Mouse (Mus musculus) liver, embryonic 11.5 days (tissue): ENCODE measurements at regions not wholly inside any gene's neighbourhood (a gene's known extent, or its start where the extent isn't known, plus 50 kb on each side); places are given as distances from the start of the nearest gene placed in this dataset.

ENCODE experiments used
- ATAC-seq: fragments of 200-750 bp; cut with Nextera tagmentation; replicated peaks from 2 replicates; pipeline ENCODE4 v1.8.0; 2017; ENCODE audit warnings: moderate number of reproducible peaks, mild to moderate bottlenecking, moderate TSS enrichment, moderate library complexity; ENCODE audit not compliant: low FRiP score
- DNase-seq: peaks from one replicate; pipeline ENCODE4 v3.0.0-alpha.2; 2017; ENCODE audit warnings: low spot score
- H3K27ac ChIP-seq: fragments of 300-500 bp; sonication (generic); 2 replicates; pipeline ENCODE4 v1.5.1; 2014; ENCODE audit warnings: mild to moderate bottlenecking, low read depth, low read length, control low read depth
- H3K27me3 ChIP-seq: fragments of 300-500 bp; sonication (generic); replicated peaks from 2 replicates; pipeline ENCODE4 v1.6.1; 2014; ENCODE audit warnings: low read length, mixed read lengths; ENCODE audit not compliant: control insufficient read depth, insufficient read depth
- H3K36me3 ChIP-seq: fragments of 300-500 bp; sonication (generic); 2 replicates; pipeline ENCODE4 v1.6.1; 2014; ENCODE audit warnings: mild to moderate bottlenecking, low read length, moderate library complexity, mixed read lengths; ENCODE audit not compliant: control insufficient read depth, insufficient read depth
- H3K4me1 ChIP-seq: fragments of 300-500 bp; sonication (generic); replicated peaks from 2 replicates; pipeline ENCODE4 v1.6.1; 2014; ENCODE audit warnings: low read length, mixed read lengths; ENCODE audit not compliant: control insufficient read depth, insufficient read depth
- H3K4me2 ChIP-seq: fragments of 300-500 bp; sonication (generic); 2 replicates; pipeline ENCODE4 v1.6.1; 2014; ENCODE audit warnings: mild to moderate bottlenecking, control low read depth, moderate library complexity
- H3K4me3 ChIP-seq: fragments of 300-500 bp; sonication (generic); 2 replicates; pipeline ENCODE4 v1.5.1; 2014; ENCODE audit warnings: low read depth, low read length, control low read depth
- H3K9ac ChIP-seq: fragments of 300-500 bp; sonication (generic); 2 replicates; pipeline ENCODE4 v1.6.1; 2014; ENCODE audit warnings: low read depth, low read length, control low read depth
- H3K9me3 ChIP-seq: fragments of 300-500 bp; sonication (generic); 2 replicates; pipeline ENCODE4 v1.6.1; 2016; ENCODE audit warnings: low read length, inconsistent platforms, mixed read lengths; ENCODE audit not compliant: control insufficient read depth
- WGBS: fragments of 180-500 bp; shearing (Covaris S2); extraction: QIAGEN DNeasy Blood & Tissue Kit; methylation state at CpG from one replicate; pipeline ENCODE4 v1.1.7; 2014; 5-methylcytosine and 5-hydroxymethylcytosine counted together

DNA sequence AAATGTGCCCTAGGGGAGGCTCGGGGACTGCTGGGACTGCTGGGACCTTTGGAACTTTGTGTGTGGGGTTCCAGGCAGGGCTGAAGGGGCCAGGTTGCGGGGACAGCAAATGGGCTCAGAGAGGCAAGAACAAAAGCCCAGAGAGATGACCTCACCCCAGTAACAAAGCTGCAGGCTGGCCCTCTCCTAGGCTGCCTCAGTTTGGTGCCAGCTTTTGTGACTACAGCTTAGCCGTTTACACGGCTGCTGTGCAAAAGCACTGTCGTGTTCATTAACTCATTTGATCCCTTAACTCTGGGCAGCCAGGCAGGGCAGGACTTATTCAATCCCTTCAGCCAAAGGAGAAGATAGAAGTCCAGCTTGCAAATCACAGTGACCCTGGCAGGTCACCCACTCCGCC is 137.3 kb upstream of the Dynlrb2 start:
- Histone ChIP-seq H3K27ac (no peak overlapping the region), H3K27me3 (no peaks in the 10 kb centered on the region), H3K9me3 (no peaks in the 10 kb centered on the region), H3K4me1 (no peaks in the 10 kb centered on the region), H3K36me3 (no peaks in the 10 kb centered on the region), H3K4me2 (no peak overlapping the region), H3K9ac (no peak overlapping the region), H3K4me3 (no peak overlapping the region)
- 71% methylated on average over 6 of the region's 6 CpGs for WGBS
- DNase-seq (no peak), ATAC-seq (no peak)

DNA sequence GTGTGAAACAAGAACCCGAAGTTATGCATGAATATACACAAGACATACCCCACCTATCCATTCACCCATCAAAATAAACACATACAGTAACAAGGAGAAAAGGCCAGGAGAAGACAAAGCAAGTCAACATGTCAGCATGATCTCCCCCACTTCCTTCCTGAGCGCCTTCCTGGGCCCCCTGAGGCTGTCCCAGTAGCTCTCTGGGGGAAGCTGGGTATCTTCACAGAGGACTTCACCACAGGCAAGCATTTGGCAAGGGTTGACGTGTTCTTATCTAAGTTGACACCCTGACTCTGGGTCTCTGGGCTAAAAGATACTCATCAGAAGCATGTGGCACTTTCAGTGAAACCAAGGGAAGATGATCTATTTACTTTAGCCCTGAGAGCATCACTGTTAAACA is 138.1 kb upstream of the Dynlrb2 start:
- no peaks in the 10 kb centered on the region for H3K27me3 ChIP-seq
- H3K4me2 ChIP-seq = no peak overlapping the region
- no peak overlapping the region for H3K27ac ChIP-seq
- ATAC-seq = no peak
- H3K9ac ChIP-seq = no peak overlapping the region
- H3K4me3 ChIP-seq = no peak overlapping the region
- DNase-seq = no peak
- 41% methylated on average over 3 of the region's 3 CpGs for WGBS
- H3K36me3 ChIP-seq = no peaks in the 10 kb centered on the region
- no peaks in the 10 kb centered on the region for H3K9me3 ChIP-seq
- no peaks in the 10 kb centered on the region for H3K4me1 ChIP-seq

DNA sequence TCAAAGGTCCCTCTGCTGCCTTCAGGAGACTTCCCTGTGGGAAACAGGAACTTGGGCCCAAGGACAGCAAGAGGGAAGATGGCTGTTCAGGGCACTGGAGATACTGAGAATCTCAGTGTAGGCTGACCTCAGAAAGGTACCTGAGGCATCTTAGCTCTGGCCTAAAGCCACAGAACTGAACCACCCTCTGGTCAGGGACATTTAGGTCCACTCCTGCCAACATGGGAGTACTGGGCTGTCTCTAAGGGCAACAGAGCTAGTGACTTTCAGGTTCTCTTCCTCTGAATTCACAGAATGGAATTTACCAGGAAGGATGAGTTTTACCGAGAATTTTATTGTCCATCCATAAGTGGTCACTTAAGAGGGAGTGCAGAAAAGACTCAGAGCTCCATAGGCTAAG is 140.0 kb upstream of the Dynlrb2 start:
- H3K27ac ChIP-seq = no peak overlapping the region
- ATAC-seq = no peak
- WGBS = 81% methylated on average over 1 of the region's 1 CpGs

DNA sequence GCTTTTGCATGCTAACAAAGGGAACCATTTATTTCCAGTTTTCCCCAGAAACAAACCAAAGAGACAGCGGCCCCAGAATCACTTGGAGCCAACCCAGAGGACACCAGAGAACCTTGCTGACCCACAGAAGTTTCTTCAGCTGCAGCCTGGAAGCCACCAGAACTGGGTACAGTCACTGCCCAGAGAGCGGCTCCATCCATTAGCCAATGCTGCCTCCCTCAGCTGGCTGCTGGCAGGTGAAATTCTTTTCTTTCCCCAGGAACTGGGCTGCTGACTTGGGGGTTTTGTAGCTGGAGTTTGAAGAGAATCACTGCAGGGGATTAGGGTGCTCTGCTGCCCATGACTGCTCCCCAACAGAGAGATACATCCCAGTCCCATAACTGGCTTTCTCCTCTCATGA is 140.6 kb upstream of the Dynlrb2 start:
- H3K27ac ChIP-seq = no peak overlapping the region
- no peaks in the 10 kb centered on the region for H3K9me3 ChIP-seq
- no peak for DNase-seq
- no peak for ATAC-seq
- H3K4me1 ChIP-seq = no peaks in the 10 kb centered on the region
- H3K36me3 ChIP-seq = no peaks in the 10 kb centered on the region
- WGBS = 90% methylated on average over 2 of the region's 2 CpGs
- no peak overlapping the region for H3K4me3 ChIP-seq
- no peak overlapping the region for H3K9ac ChIP-seq
- H3K27me3 ChIP-seq = no peaks in the 10 kb centered on the region
- no peak overlapping the region for H3K4me2 ChIP-seq

More for the DNA sequence above, 140.0 kb upstream of the Dynlrb2 start:
- Histone ChIP-seq H3K9ac (no peak overlapping the region), H3K27me3 (no peaks in the 10 kb centered on the region), H3K36me3 (no peaks in the 10 kb centered on the region), H3K4me1 (no peaks in the 10 kb centered on the region), H3K4me3 (no peak overlapping the region), H3K4me2 (no peak overlapping the region), H3K9me3 (no peaks in the 10 kb centered on the region)
- no peak for DNase-seq

DNA sequence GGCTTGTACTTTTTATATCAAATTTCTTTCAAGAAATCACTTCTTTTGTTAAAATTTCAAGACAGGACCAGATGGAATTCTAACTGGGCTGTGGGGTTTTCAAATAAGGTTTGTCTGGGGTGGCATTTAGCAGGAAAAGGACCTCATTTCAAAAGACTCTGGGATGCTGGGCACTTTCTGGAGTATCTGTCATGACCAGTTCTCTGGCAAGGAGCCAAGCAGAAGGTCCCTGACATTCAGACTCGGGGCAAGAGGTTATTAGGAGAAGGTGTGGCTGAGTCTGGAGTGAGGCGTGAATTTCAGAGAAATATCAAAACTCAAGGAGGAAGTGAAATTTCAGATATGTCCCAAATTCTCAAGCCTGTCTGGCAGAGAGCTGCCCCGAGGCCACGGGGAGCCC is 142.4 kb upstream of the Dynlrb2 start:
- DNase-seq = no peak

DNA sequence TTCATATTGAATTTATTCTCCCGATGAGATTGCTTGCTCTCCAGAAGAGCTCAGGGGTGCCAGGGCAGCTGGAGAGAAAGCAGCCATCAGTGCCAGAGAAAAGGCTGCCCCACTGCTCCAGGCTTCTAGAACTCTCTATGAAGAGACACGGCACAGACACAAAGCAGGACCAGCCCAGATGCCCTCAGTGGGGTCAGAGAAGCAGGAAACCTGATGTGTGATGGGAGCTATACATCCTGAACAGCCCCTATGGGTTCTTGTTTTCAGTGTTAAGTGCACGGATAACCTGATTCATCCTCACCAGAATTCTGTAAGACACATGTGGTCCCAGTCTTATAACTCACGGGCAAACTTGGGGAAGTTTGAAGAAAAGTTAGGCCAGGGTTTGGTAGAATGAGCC is 145.0 kb upstream of the Dynlrb2 start:
- no peak overlapping the region for H3K4me3 ChIP-seq
- 80% methylated on average over 4 of the region's 4 CpGs for WGBS
- no peaks in the 10 kb centered on the region for H3K4me1 ChIP-seq
- H3K9me3 ChIP-seq = no peaks in the 10 kb centered on the region
- no peak overlapping the region for H3K4me2 ChIP-seq
- ATAC-seq = no peak
- DNase-seq = no peak
- H3K27ac ChIP-seq = no peak overlapping the region
- no peaks in the 10 kb centered on the region for H3K36me3 ChIP-seq
- H3K27me3 ChIP-seq = no peaks in the 10 kb centered on the region
- H3K9ac ChIP-seq = no peak overlapping the region

More for the DNA sequence above, 142.4 kb upstream of the Dynlrb2 start:
- no peak overlapping the region for H3K27ac ChIP-seq
- H3K4me3 ChIP-seq = no peak overlapping the region
- H3K4me1 ChIP-seq = no peaks in the 10 kb centered on the region
- 43% methylated on average over 4 of the region's 4 CpGs for WGBS
- H3K36me3 ChIP-seq = no peaks in the 10 kb centered on the region
- ATAC-seq = no peak
- H3K9me3 ChIP-seq = no peaks in the 10 kb centered on the region
- H3K9ac ChIP-seq = no peak overlapping the region
- H3K4me2 ChIP-seq = no peak overlapping the region
- no peaks in the 10 kb centered on the region for H3K27me3 ChIP-seq

DNA sequence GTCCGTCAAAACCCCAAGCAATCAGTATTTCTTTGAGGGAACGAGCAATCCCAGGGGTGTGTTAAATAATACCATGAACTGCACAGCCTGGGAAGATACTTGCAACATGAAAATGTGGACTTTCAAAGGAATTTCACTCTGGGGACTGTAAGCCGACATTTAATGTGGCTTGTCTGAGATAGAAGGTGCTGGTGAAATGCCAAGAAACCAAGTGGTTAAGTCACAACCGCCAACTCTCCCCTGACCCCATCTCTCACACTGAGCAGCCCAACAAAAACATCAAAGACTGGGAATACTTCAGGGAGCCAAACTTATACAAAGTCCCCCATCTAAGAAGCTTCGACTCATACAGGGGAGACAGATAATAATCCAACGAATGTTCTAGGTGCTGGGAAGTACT is 150.0 kb upstream of the Dynlrb2 start:
- Histone ChIP-seq H3K9ac (no peak overlapping the region), H3K4me1 (no peaks in the 10 kb centered on the region), H3K36me3 (no peaks in the 10 kb centered on the region), H3K4me2 (no peak overlapping the region), H3K27ac (no peak overlapping the region), H3K27me3 (no peaks in the 10 kb centered on the region), H3K4me3 (no peak overlapping the region), H3K9me3 (no peaks in the 10 kb centered on the region)
- DNase-seq (no peak), ATAC-seq (no peak)
- 82% methylated on average over 6 of the region's 6 CpGs for WGBS

DNA sequence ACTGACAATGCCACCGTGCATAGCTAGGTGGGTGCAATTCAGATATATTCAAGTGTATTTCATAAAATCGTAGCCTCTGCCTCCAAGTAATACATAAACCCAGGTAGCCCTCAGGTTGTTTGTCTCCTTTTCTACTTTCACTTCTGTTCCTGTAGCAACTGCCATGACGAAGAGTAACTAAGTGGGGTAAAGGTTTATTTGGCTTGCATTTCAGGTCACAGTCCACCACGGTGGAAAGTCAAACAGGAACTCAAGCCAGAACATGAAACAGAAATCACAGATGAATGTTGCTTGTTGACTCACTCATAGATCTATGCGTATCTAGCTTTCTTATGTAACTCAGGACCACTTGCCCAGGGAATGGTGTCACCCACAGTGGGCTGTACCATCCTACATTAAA is 150.9 kb upstream of the Dynlrb2 start:
- H3K4me2 ChIP-seq = no peak overlapping the region
- H3K27ac ChIP-seq = no peak overlapping the region
- no peaks in the 10 kb centered on the region for H3K9me3 ChIP-seq
- no peaks in the 10 kb centered on the region for H3K36me3 ChIP-seq
- no peaks in the 10 kb centered on the region for H3K27me3 ChIP-seq
- no peak overlapping the region for H3K4me3 ChIP-seq
- H3K4me1 ChIP-seq = no peaks in the 10 kb centered on the region
- H3K9ac ChIP-seq = no peak overlapping the region
- WGBS = 84% methylated on average over 5 of the region's 5 CpGs
- DNase-seq (no peak), ATAC-seq (no peak)

DNA sequence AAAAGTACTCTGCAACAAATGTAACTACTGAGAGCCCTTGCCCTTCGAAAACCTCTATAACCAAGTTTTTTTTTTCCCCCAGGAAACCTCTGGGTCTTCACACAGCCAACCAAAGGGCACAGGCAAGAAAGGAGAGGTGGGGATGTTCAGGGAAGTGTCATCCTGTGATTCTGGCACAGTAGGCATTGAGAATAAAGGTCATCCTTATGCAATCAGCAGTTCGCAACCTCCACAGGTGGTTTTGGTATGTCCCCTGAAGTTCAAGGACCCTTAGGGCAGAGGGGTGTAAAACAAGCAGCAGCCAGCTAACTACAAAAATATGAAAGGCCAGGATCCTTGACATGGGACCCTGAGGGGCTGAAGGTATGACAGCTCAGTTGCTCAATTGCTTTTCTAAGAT is 152.1 kb upstream of the Dynlrb2 start:
- H3K27me3 ChIP-seq = no peaks in the 10 kb centered on the region
- WGBS = 85% methylated on average over 2 of the region's 2 CpGs
- DNase-seq (no peak), ATAC-seq (no peak)
- H3K4me3 ChIP-seq = no peak overlapping the region
- H3K9ac ChIP-seq = no peak overlapping the region
- H3K4me1 ChIP-seq = no peaks in the 10 kb centered on the region
- H3K9me3 ChIP-seq = no peaks in the 10 kb centered on the region
- no peak overlapping the region for H3K4me2 ChIP-seq
- H3K27ac ChIP-seq = no peak overlapping the region
- H3K36me3 ChIP-seq = no peaks in the 10 kb centered on the region
